Mouse (Mus musculus) bone marrow macrophage, adult 2 months (primary cell): ENCODE measurements around the gene Apoa2.

Experiments used
- CTCF ChIP-seq: IDR thresholded peaks from 2 replicates; pipeline ENCODE4 v1.5.1; 2012; ENCODE audit warnings: low read depth, mild to moderate bottlenecking, low read length, moderate library complexity
- POLR2A ChIP-seq: IDR thresholded peaks from 2 replicates; pipeline ENCODE4 v1.6.1; 2012; ENCODE audit warnings: mild to moderate bottlenecking, low read depth, low read length, borderline replicate concordance

DNA sequence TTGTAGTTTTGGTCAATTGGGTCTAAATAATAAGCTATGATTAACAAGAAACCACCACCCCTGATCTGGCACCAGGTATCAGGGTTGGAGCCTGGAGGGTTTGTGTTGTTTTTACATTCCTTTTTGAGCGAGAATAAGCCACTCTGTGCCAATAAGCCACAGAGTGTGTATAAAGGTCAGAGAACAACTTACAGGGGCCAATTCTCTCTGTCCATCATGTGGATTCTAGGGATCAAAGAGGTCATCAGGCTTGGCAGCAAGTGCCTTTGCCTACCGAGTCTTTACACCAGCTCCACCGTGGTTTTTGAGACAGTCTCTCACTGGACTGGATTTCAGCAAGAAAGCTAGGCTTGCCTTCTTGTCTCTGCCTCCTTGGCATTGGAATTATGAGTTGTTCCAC is 12.0 kb upstream of the Apoa2 start:
- TF ChIP-seq POLR2A (no peak), CTCF (no peak)
